Mouse (Mus musculus) cerebellum, adult 2 months (tissue): ENCODE results near the gene Tmem231.

Experiments
- CTCF ChIP-seq: fragments of 200-500 bp; IDR thresholded peaks from 2 replicates; pipeline ENCODE4 v1.5.1; 2011; ENCODE audit warnings: low read depth, mild to moderate bottlenecking, control low read depth, low read length, moderate library complexity, borderline replicate concordance; ENCODE audit not compliant: insufficient read depth
- POLR2A ChIP-seq: fragments of 200-500 bp; IDR thresholded peaks from 2 replicates; pipeline ENCODE4 v1.6.1; 2011; ENCODE audit warnings: low read length, control low read depth, borderline replicate concordance; ENCODE audit not compliant: insufficient read depth

DNA sequence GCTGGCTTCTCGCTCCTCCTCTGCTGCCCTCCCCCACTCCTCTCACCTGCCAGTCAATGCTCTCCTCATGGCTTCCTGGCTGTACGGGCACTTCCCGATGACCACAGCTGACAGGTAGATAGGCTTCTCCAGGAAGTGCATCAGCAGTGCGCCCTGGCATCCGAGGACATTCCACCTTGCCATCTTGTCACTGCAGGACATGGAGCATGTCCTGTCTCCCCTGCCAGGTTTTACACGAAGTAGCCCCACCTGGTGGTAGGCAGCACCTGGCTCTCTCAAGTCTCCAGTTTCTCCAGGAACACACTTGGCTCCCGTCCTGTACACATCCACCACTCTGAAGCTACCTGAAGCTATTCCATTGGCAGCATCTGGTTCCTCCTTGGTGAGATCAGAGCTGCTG lies 48.4 kb upstream of the Tmem231 start:
- no peak for TF ChIP-seq POLR2A
- peak; percentile 70 for TF ChIP-seq CTCF
